Mouse (Mus musculus): ENCODE results near the gene Gm49711.

DNA sequence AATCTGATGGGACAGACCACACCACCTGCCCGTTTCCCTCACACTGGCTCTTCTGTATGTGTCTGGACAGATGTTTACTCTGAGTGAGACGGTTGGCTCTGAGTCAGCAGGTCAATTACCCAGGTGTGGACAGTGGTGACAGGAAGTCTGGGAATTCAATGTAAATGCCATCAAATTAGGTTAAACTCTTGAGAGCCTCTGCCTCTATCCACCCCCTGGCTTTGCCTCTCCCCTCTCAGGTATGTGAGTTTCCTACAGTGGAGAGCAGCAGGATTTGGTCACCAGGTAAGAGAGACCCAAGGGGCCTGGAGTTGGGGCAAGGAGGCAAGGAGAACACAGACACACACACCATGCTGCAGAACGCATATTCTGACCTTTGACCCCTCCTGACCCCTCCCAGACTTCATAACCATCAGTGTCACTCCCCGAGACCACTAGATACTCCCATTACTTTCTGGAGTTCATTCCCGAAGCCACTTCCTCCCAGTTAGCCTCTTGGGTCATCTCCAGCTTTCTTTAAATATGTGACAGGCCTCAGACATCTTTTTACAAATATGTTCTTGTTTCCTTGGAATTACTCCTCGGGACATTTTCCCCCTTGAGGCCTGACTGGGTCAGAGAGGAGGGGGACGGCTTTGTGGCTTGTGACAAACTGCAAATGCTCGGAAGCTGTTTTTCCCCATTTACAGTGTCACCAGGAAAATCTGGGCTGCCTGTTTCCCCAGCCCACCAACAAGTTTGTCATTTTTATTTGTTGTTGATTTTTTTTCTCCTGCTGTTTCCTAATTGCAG is 157.7 kb downstream of the Gm49711 start:
- TF ChIP-seq POLR2A (IDR thresholded peaks at IDR 0.05; ENCODE audit: low read depth, low read length) (no peak), CTCF (IDR thresholded peaks at IDR 0.05; ENCODE audit: extremely low read depth, insufficient read depth, insufficient read length, insufficient replicate concordance) (no peak)

Data from spleen, adult 2 months (tissue).